Mouse (Mus musculus) intestine, embryonic 15.5 days (tissue): ENCODE measurements around the gene Add3. TPM values are rescaled to one million over a fixed set of nuclear protein-coding genes. Genes with fewer than 3 reads are reported as not detected.

Source experiments
- ATAC-seq: fragments of 200-750 bp; cut with Nextera tagmentation; 2 replicates; pipeline ENCODE4 v1.8.0; 2017; ENCODE audit warnings: moderate TSS enrichment, moderate library complexity
- H3K27ac ChIP-seq: fragments of 300-500 bp; sonication (generic); 2 replicates; pipeline ENCODE4 v1.5.1; 2015; ENCODE audit warnings: mild to moderate bottlenecking, inconsistent platforms
- H3K27me3 ChIP-seq: fragments of 300-500 bp; sonication (generic); replicated peaks from 2 replicates; pipeline ENCODE4 v1.6.1; 2015; ENCODE audit warnings: inconsistent platforms
- H3K36me3 ChIP-seq: fragments of 300-500 bp; sonication (generic); 2 replicates; pipeline ENCODE4 v1.6.1; 2015; ENCODE audit warnings: inconsistent platforms
- H3K4me1 ChIP-seq: fragments of 300-500 bp; sonication (generic); replicated peaks from 2 replicates; pipeline ENCODE4 v1.6.1; 2015; ENCODE audit warnings: inconsistent platforms
- H3K4me2 ChIP-seq: fragments of 300-500 bp; sonication (generic); replicated peaks from 2 replicates; pipeline ENCODE4 v1.6.1; 2015; ENCODE audit warnings: mild to moderate bottlenecking, inconsistent platforms
- H3K4me3 ChIP-seq: fragments of 300-500 bp; sonication (generic); replicated peaks from 2 replicates; pipeline ENCODE4 v1.5.1; 2015; ENCODE audit warnings: inconsistent platforms
- H3K9ac ChIP-seq: fragments of 300-500 bp; sonication (generic); 2 replicates; pipeline ENCODE4 v1.6.1; 2015; ENCODE audit warnings: inconsistent platforms
- H3K9me3 ChIP-seq: fragments of 300-500 bp; sonication (generic); 2 replicates; pipeline ENCODE4 v1.6.1; 2016; ENCODE audit warnings: inconsistent platforms
- WGBS: fragments of 180-500 bp; shearing (Covaris S2); methylation state at CpG from one replicate; pipeline ENCODE4 v1.1.7; 2015; 5-methylcytosine and 5-hydroxymethylcytosine counted together
- polyA plus RNA-seq: library from polyadenylated mRNA; unstranded; fragments of >200 nt; fragmentation: Nextera tagmentation; extraction: Ambion mirVana; gene quantifications from 2 replicates; pipeline ENCODE4 v1.2.1, GENCODE M21; 2015

The Add3 gene
- polyA plus RNA-seq, 1 experiment from 2014 or later: 133 TPM

- no peaks in the 10 kb centered on the region for H3K36me3 ChIP-seq
- ATAC-seq: no peak
- WGBS: 7% methylated on average over 6 of the region's 6 CpGs
- H3K4me2 ChIP-seq: peak overlapping the region; percentile 86
- no peaks in the 10 kb centered on the region for H3K27me3 ChIP-seq
- H3K9ac ChIP-seq: peak overlapping the region; percentile 62
- peaks cover 5% of the 10 kb centered on the region; the same call in 1 of the 2 replicates for H3K4me1 ChIP-seq
- H3K9me3 ChIP-seq: no peaks in the 10 kb centered on the region
- H3K27ac ChIP-seq: peak overlapping the region; percentile 89
- H3K4me3 ChIP-seq: peak overlapping the region; percentile 88
These were observed 584 bp downstream of the Add3 start for GRCm38 (mm10) chr19:53140804-53141250.

DNA sequence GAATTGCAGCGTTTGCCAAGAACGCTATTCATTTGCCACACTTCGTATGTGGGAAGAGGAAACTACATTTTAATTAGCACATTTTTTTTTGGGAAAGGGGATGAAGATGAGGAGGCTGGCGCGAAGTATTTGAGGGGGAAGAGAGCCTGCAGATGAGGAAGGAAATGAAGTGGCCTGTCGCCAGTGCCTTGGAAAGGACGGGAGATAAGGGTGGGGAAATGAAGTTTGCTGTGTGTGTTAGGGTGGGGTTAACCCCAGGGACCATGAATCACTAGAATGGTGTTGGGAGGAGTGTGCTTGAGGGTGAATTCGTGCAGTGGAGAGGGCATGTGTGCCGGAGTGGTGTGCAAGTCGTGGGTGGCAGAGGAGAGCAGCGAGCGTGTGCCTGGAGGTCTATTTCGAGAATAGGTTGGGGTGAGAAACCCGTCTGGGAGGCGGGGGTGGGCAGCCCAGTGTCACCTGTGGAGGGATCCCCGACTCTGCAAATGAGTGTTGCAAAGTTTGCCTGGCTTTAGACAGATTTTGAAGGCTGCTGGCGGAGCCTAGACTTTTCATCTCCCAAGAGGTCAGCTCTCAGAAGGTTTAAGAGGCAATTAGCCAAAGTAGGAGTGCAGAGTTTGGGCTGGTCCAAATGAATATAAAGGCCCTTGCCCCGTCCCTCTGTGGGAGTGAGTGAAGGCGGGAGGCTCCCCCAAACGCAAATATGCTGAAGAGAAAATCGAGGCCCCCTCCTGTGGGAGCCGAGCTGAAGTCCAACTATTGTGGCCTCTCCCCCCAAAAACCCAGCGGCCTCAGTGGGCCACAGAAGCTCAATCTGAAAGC is 1.2 kb downstream of the Add3 start:
- Histone ChIP-seq H3K9me3 (no peaks in the 10 kb centered on the region), H3K27me3 (no peaks in the 10 kb centered on the region), H3K4me3 (peak overlapping the region; percentile 88), H3K9ac (peak overlapping the region; percentile 62), H3K4me2 (peak overlapping the region; percentile 86), H3K4me1 (peaks cover 6% of the 10 kb centered on the region), H3K36me3 (no peaks in the 10 kb centered on the region), H3K27ac (peak overlapping the region; percentile 89)
- WGBS: 2% methylated on average over 23 of the region's 23 CpGs
- ATAC-seq: peak; percentile 19

GRCm38 (mm10) chr19:53142190-53143107 is 2.2 kb downstream of the Add3 start:
- H3K27me3 ChIP-seq: no peaks in the 10 kb centered on the region
- no peaks in the 10 kb centered on the region for H3K36me3 ChIP-seq
- H3K9ac ChIP-seq: peak overlapping the region; percentile 94
- ATAC-seq: peak; percentile 95
- WGBS: under 1% methylated on average over 84 of the region's 84 CpGs
- H3K9me3 ChIP-seq: no peaks in the 10 kb centered on the region
- H3K4me3 ChIP-seq: peak overlapping the region; percentile 88
- H3K4me1 ChIP-seq: peaks cover 11% of the 10 kb centered on the region
- H3K27ac ChIP-seq: peak overlapping the region; percentile 89
- peak overlapping the region; percentile 86 for H3K4me2 ChIP-seq

GRCm38 (mm10) chr19:53143108-53143971 is 3.1 kb downstream of the Add3 start:
- under 1% methylated on average over 48 of the region's 48 CpGs for WGBS
- H3K4me3 ChIP-seq: peak overlapping the region; percentile 88
- peak; percentile 9 for ATAC-seq

DNA sequence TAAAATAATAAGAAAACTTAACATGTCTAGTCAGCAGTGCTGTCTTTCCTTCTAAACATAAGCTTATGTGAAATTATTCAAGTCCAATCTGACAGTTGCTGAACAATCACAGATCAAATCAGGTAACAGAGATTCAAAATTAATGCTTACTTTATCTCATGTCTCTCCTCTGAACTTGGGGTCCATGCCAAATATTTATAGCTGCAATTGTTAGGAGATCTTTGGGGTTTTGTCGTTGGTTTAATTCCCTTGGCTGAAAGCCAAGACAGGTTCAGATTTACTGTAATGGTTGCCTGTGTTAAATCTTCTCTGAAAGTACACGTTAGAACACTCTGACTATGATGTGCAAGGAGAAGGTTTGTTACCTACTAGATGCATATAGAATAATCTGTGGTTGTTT is 4.8 kb downstream of the Add3 start:
- H3K4me2 ChIP-seq: no peak overlapping the region

More at GRCm38 (mm10) chr19:53143108-53143971, 3.1 kb downstream of the Add3 start:
- Histone ChIP-seq H3K9ac (peak overlapping the region; percentile 94), H3K4me2 (peak overlapping the region; percentile 66), H3K9me3 (no peaks in the 10 kb centered on the region), H3K27ac (peak overlapping the region; percentile 61), H3K27me3 (no peaks in the 10 kb centered on the region), H3K4me1 (peaks cover 12% of the 10 kb centered on the region), H3K36me3 (no peaks in the 10 kb centered on the region)

GRCm38 (mm10) chr19:53149381-53149780 is 9.1 kb downstream of the Add3 start:
- no peak for ATAC-seq
- Histone ChIP-seq H3K4me3 (no peak overlapping the region), H3K27ac (no peak overlapping the region), H3K27me3 (no peaks in the 10 kb centered on the region), H3K36me3 (no peaks in the 10 kb centered on the region), H3K4me2 (no peak overlapping the region), H3K4me1 (peaks cover 12% of the 10 kb centered on the region), H3K9ac (no peak overlapping the region), H3K9me3 (no peaks in the 10 kb centered on the region)
- 45% methylated on average over 3 of the region's 3 CpGs for WGBS

More for the DNA sequence above, 4.8 kb downstream of the Add3 start:
- Histone ChIP-seq H3K27ac (no peak overlapping the region), H3K27me3 (no peaks in the 10 kb centered on the region), H3K9me3 (no peaks in the 10 kb centered on the region), H3K4me3 (no peak overlapping the region), H3K36me3 (no peaks in the 10 kb centered on the region), H3K4me1 (peaks cover 12% of the 10 kb centered on the region), H3K9ac (no peak overlapping the region)
- WGBS: 6% methylated on average over 2 of the region's 2 CpGs
- ATAC-seq: no peak

DNA sequence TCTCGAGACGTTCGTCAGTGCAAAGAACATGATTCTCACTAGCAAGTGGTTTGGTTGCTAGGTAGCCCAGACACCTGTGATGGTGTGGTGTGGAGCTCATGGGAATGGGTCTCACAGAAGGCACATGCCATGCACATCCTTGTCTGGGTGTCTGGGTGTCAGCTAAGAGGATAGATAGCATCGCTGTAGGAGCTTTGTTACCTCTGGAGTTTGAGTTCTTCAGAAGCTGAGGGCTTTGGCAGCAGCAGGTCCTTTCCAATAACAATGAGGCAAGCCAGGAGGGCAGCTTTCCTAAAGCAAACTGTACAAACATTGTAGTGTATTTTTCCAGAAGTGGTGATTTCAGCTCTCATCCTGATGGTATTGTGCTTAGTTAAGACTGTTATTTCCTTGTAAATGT is 12.2 kb downstream of the Add3 start:
- no peaks in the 10 kb centered on the region for H3K27me3 ChIP-seq
- H3K4me3 ChIP-seq: no peak overlapping the region
- 85% methylated on average over 4 of the region's 4 CpGs for WGBS
- no peak overlapping the region for H3K9ac ChIP-seq
- H3K9me3 ChIP-seq: no peaks in the 10 kb centered on the region
- H3K4me1 ChIP-seq: 0 out of 2 replicates have a peak, but pooled peaks cover 3% of the 10 kb centered on the region
- no peak for ATAC-seq
- no peak overlapping the region for H3K4me2 ChIP-seq
- no peaks in the 10 kb centered on the region for H3K36me3 ChIP-seq
- H3K27ac ChIP-seq: no peak overlapping the region

GRCm38 (mm10) chr19:53153096-53153495 is 12.9 kb downstream of the Add3 start:
- no peak overlapping the region for H3K4me3 ChIP-seq
- H3K9ac ChIP-seq: no peak overlapping the region
- H3K4me2 ChIP-seq: no peak overlapping the region
- H3K27ac ChIP-seq: no peak overlapping the region
- 0 out of 2 replicates have a peak, but pooled peaks cover 3% of the 10 kb centered on the region for H3K4me1 ChIP-seq
- 64% methylated on average over 4 of the region's 4 CpGs for WGBS
- H3K9me3 ChIP-seq: no peaks in the 10 kb centered on the region
- ATAC-seq: no peak
- no peaks in the 10 kb centered on the region for H3K27me3 ChIP-seq
- H3K36me3 ChIP-seq: no peaks in the 10 kb centered on the region

DNA sequence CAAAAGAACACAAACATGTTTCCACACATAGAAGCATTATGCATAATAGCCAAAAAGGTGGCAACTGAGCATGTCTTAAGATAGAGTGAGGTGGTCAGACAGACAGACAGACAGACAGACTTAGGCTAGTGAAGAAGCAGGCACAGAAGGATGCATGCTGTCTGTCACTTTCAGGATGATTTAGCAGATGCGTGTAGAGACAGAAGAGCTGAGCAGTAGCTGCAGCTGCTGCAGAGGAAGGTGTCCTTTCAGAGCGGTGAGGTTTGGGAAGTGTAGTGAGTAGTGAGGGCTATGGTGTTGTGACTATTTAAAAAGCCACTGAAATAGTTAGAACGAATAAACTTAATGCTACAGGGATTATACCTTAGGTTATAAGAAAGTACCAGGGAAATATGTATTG is 13.9 kb downstream of the Add3 start:
- 81% methylated on average over 3 of the region's 3 CpGs for WGBS
- H3K27ac ChIP-seq: no peak overlapping the region
- H3K36me3 ChIP-seq: no peaks in the 10 kb centered on the region

GRCm38 (mm10) chr19:53156361-53156760 is 16.1 kb downstream of the Add3 start:
- H3K9me3 ChIP-seq: no peaks in the 10 kb centered on the region
- H3K4me3 ChIP-seq: no peak overlapping the region
- H3K4me1 ChIP-seq: 0 out of 2 replicates have a peak, but pooled peaks cover 3% of the 10 kb centered on the region
- no peak overlapping the region for H3K9ac ChIP-seq
- 84% methylated on average over 3 of the region's 3 CpGs for WGBS
- no peak for ATAC-seq
- H3K36me3 ChIP-seq: no peaks in the 10 kb centered on the region
- H3K27ac ChIP-seq: no peak overlapping the region
- H3K4me2 ChIP-seq: no peak overlapping the region
- H3K27me3 ChIP-seq: no peaks in the 10 kb centered on the region

More for the DNA sequence above, 13.9 kb downstream of the Add3 start:
- ATAC-seq: no peak
- no peaks in the 10 kb centered on the region for H3K27me3 ChIP-seq
- no peak overlapping the region for H3K4me3 ChIP-seq
- H3K4me2 ChIP-seq: no peak overlapping the region
- no peaks in the 10 kb centered on the region for H3K9me3 ChIP-seq
- no peak overlapping the region for H3K9ac ChIP-seq
- 0 out of 2 replicates have a peak, but pooled peaks cover 3% of the 10 kb centered on the region for H3K4me1 ChIP-seq

GRCm38 (mm10) chr19:53157176-53157575 is 16.9 kb downstream of the Add3 start:
- Histone ChIP-seq H3K27me3 (no peaks in the 10 kb centered on the region), H3K9ac (no peak overlapping the region), H3K4me1 (0 out of 2 replicates have a peak, but pooled peaks cover 3% of the 10 kb centered on the region), H3K4me2 (no peak overlapping the region), H3K4me3 (no peak overlapping the region), H3K27ac (no peak overlapping the region), H3K36me3 (no peaks in the 10 kb centered on the region), H3K9me3 (no peaks in the 10 kb centered on the region)
- WGBS: 77% methylated on average over 5 of the region's 5 CpGs
- no peak for ATAC-seq
